Mouse (Mus musculus): ENCODE results near the gene Peak1.

GRCm38 (mm10) chr9:56363306-56363705 is 54.6 kb downstream of the Peak1 start:
- TF ChIP-seq MYC (IDR thresholded peaks at IDR 0.05; ENCODE audit: low read depth, low read length): no peak
- no peak for TF ChIP-seq ZC3H11A (IDR thresholded peaks at IDR 0.05; ENCODE audit: low read depth, low read length)
- no peak for TF ChIP-seq MEF2A (IDR thresholded peaks at IDR 0.05; ENCODE audit: extremely low read depth, insufficient replicate concordance, low read depth, low read length, poor library complexity, severe bottlenecking)
- TF ChIP-seq TCF12 (IDR thresholded peaks at IDR 0.05; ENCODE audit: low read depth, low read length): no peak
- TF ChIP-seq MAX (IDR thresholded peaks at IDR 0.05; ENCODE audit: low read length): no peak
- TF ChIP-seq CTCF (IDR thresholded peaks at IDR 0.05 in 2 of 3, conservative IDR thresholded peaks at IDR 0.05 in 1 of 3; ENCODE audit: control insufficient read depth in 1 of 3, insufficient read depth in 1 of 3, low read depth in 2 of 3, low read length in 3 of 3, poor library complexity in 1 of 3, severe bottlenecking in 1 of 3): no peak
- no peak for TF ChIP-seq USF1 (IDR thresholded peaks at IDR 0.05; ENCODE audit: low read depth, low read length)
- no peak for TF ChIP-seq EP300 (IDR thresholded peaks at IDR 0.05; ENCODE audit: low read depth in 1 of 2, low read length in 2 of 2)
- TF ChIP-seq TAL1 (IDR thresholded peaks at IDR 0.05; ENCODE audit: low read length): no peak

Data from MEL (cell line).